Comparison of ENCODE assay signal across 9 mouse cellular contexts in genomic region chr3:94477981-94478422, GRCm38 (mm10). TPM values are rescaled to one million over a fixed set of nuclear protein-coding genes. Genes with fewer than 3 reads are reported as not detected.
DNase-seq lines count a peak whose midpoint lies in the region; ATAC-seq and TF ChIP-seq lines count a peak whose summit lies in the region.
"Had no signal": no experiment of that assay in that cellular context is flagged by ENCODE, and none has a peak within 500 bp of the region (broad histone marks: within the 10 kb centered on the region; RNA-seq: fewer than 3 reads in every experiment).

Gene Celf3, plus strand, starts transcription at chr3:94478295.

- no peak for TF ChIP-seq CTCF in forebrain, postnatal 0 days (IDR thresholded peaks at IDR 0.05; ENCODE audit: low read depth)
- TF ChIP-seq CTCF in midbrain, postnatal 0 days (IDR thresholded peaks at IDR 0.05): no peak

- WGBS in forebrain, postnatal 0 days: 1% methylated on average over 14 of the region's 14 CpGs
- WGBS in midbrain, postnatal 0 days: 0% methylated on average over 13 of the region's 14 CpGs

- H3K27ac ChIP-seq in forebrain, postnatal 0 days (ENCODE audit: low read depth, low read length): peak within 1 kb of the TSS; percentile 95
- peak within 1 kb of the TSS; percentile 89 for H3K27ac ChIP-seq in midbrain, postnatal 0 days (ENCODE audit: low read depth, low read length)
- H3K27ac ChIP-seq: heart, embryonic 15.5 days had no signal

- peak; percentile 27 for DNase-seq in heart, postnatal 4 days
- DNase-seq in heart, adult 18-20 months: no peak
- peak; percentile 92 for DNase-seq in cerebellum, adult 9-11 months
- peak; percentile 92 for DNase-seq in forebrain, postnatal 0 days
- peak; percentile 68 to 78 for DNase-seq in left cerebral cortex, adult 9 months (ENCODE audit: low spot score in 2 of 2)
- peak; percentile 94 for DNase-seq in midbrain, postnatal 0 days (ENCODE audit: low spot score)
- no peak for DNase-seq in spleen, postnatal 10 days (ENCODE audit: low spot score in 2 of 2)
- DNase-seq in kidney, adult 18-20 months: no peak

- H3K9me3 ChIP-seq in forebrain, postnatal 0 days (ENCODE audit: low read length): no peaks in the 10 kb centered on the region
- H3K9me3 ChIP-seq in midbrain, postnatal 0 days (ENCODE audit: low read length): no peaks in the 10 kb centered on the region
- H3K9me3 ChIP-seq: heart, embryonic 15.5 days had no signal

- peaks cover 15% of the 10 kb centered on the region for H3K36me3 ChIP-seq in forebrain, postnatal 0 days (ENCODE audit: insufficient read depth)
- no peaks in the 10 kb centered on the region; the same call in 1 of the 2 replicates for H3K36me3 ChIP-seq in midbrain, postnatal 0 days (ENCODE audit: insufficient read depth, low read length)
- H3K36me3 ChIP-seq: heart, embryonic 15.5 days had no signal

- H3K4me1 ChIP-seq in forebrain, postnatal 0 days (ENCODE audit: insufficient read depth): peaks cover 24% of the 10 kb centered on the region
- peaks cover 22% of the 10 kb centered on the region for H3K4me1 ChIP-seq in midbrain, postnatal 0 days (ENCODE audit: insufficient read depth, low read length)

- H3K4me3 ChIP-seq in forebrain, postnatal 0 days (ENCODE audit: low read depth, low read length): peak within 1 kb of the TSS; percentile 80
- H3K4me3 ChIP-seq in midbrain, postnatal 0 days (ENCODE audit: low read depth, low read length): peak within 1 kb of the TSS; percentile 66

- H3K4me2 ChIP-seq in forebrain, postnatal 0 days (ENCODE audit: low read depth): peak within 1 kb of the TSS; percentile 93
- peak within 1 kb of the TSS; percentile 96 for H3K4me2 ChIP-seq in midbrain, postnatal 0 days (ENCODE audit: low read depth, low read length, poor library complexity, severe bottlenecking)

- no peaks in the 10 kb centered on the region for H3K27me3 ChIP-seq in forebrain, postnatal 0 days (ENCODE audit: insufficient read depth, low read length)
- no peaks in the 10 kb centered on the region for H3K27me3 ChIP-seq in midbrain, postnatal 0 days (ENCODE audit: insufficient read depth, low read length)

- ATAC-seq in forebrain, postnatal 0 days: peak; percentile 94
- ATAC-seq in midbrain, postnatal 0 days (ENCODE audit: low FRiP score): peak; percentile 90

- H3K9ac ChIP-seq in forebrain, postnatal 0 days: peak within 1 kb of the TSS; percentile 97
- peak within 1 kb of the TSS; percentile 91 for H3K9ac ChIP-seq in midbrain, postnatal 0 days (replicated peaks; ENCODE audit: low read length, poor library complexity, severe bottlenecking)
- H3K9ac ChIP-seq: heart, embryonic 15.5 days had no signal

RNA-seq across cellular contexts. Expression of gene Celf3, which starts in this region (rescaled TPM):
- under 1 TPM; 0.19 to 0.25 TPM for total RNA-seq in heart, postnatal 4 days (2021)
- not detected for total RNA-seq in heart, adult 18-20 months (2021)
- 223 and 278 TPM in 2 replicates for total RNA-seq in forebrain, postnatal 0 days (2014; rRNA removed)
- 247 and 295 TPM in 2 replicates for polyA plus RNA-seq in forebrain, postnatal 0 days (2015; fragmentation: Nextera tagmentation; extraction: Ambion mirVana)
- 203 and 205 TPM in 2 replicates for total RNA-seq in midbrain, postnatal 0 days (2014; rRNA removed)
- polyA plus RNA-seq in midbrain, postnatal 0 days (2015; fragmentation: Nextera tagmentation; extraction: Ambion mirVana): 187 and 219 TPM in 2 replicates

Comparison
In these comparisons a context has a peak if more than half of its experiments do, and no peak if none do; other contexts are left out.
1. RNA of gene Celf3 (total RNA-seq): 223 to 278 TPM in forebrain, postnatal 0 days and 203 to 205 TPM in midbrain, postnatal 0 days; 0.19 to 0.25 TPM in heart, postnatal 4 days and not detected in heart, adult 18-20 months; every median in the first group is over 100 times any median in the second.
2. Peak in DNase-seq in heart, postnatal 4 days; RNA of the gene not detected or under 1 TPM.
3. DNase-seq: peak in cerebellum, adult 9-11 months (single experiment), forebrain, postnatal 0 days (single experiment), left cerebral cortex, adult 9 months (2 of 2) and midbrain, postnatal 0 days (single experiment); none in heart, adult 18-20 months (0 of 2), spleen, postnatal 10 days (0 of 2) and kidney, adult 18-20 months (single experiment).